Mouse (Mus musculus) left cerebral cortex, adult 2 months (tissue): ENCODE measurements around the gene Mvb12a. TPM values are rescaled to one million over a fixed set of nuclear protein-coding genes. Genes with fewer than 3 reads are reported as not detected.

ENCODE experiments used
- DNase-seq, 2 experiments: peaks; one replicate each; pipeline ENCODE4 v3.0.0; 2021 to 2022; ENCODE audit warnings: low spot score in 2 of 2, mixed read lengths in 1 of 2; ENCODE audit errors: extremely low spot score in 1 of 2
- H3K27ac ChIP-seq: fragments of 200-600 bp; 2 replicates; pipeline ENCODE4 v1.8.1; 2022
- H3K4me3 ChIP-seq: fragments of 200-600 bp; 2 replicates; pipeline ENCODE4 v1.8.1; 2022
- CTCF ChIP-seq: fragments of 200-600 bp; IDR thresholded peaks from 2 replicates; pipeline ENCODE4 v1.8.1; 2022; ENCODE audit warnings: antibody characterized with exemption, mild to moderate bottlenecking, moderate library complexity
- intact Hi-C: fragments of 180-260 bp; cut with DNase I; formaldehyde crosslinking; loops from one replicate; pipeline ENCODE4 v1.15.1; 2025
- total RNA-seq, 2 experiments: library from RNA; stranded (reverse); gene quantifications; 2 replicates each; pipeline ENCODE4 v1.2.3; 2021

Gene Mvb12a
- total RNA-seq, 2 experiments from 2014 or later, result 37.2 to 37.6 TPM

- intact Hi-C loops, result no loop called here
- Histone ChIP-seq H3K4me3 (peak overlapping the region; percentile 84), H3K27ac (peak overlapping the region; percentile 98)
- no peak for DNase-seq
- TF ChIP-seq CTCF, result no peak
Measured at GRCm38 (mm10) chr8:71568941-71569340, 26.2 kb downstream of the Mvb12a start.

- no peak; the same call in 1 of the 2 replicates for TF ChIP-seq CTCF
- peak overlapping the region; percentile 98 for H3K27ac ChIP-seq
- DNase-seq, result peak; percentile 84 to 85
- intact Hi-C loops, result loop anchor here (2.0 kb wide), 1 partner anchor 21 kb away; no protein-coding TSS in a partner anchor
- H3K4me3 ChIP-seq, result peak overlapping the region; percentile 84
Measured at GRCm38 (mm10) chr8:71569366-71570290, 26.9 kb downstream of the Mvb12a start.

- no peak; the same call in 1 of the 2 replicates for TF ChIP-seq CTCF
- intact Hi-C loops, result loop anchor here (2.0 kb wide), 1 partner anchor 20 kb away; no protein-coding TSS in a partner anchor
Measured at GRCm38 (mm10) chr8:71570291-71570954, 27.7 kb downstream of the Mvb12a start.

GRCm38 (mm10) chr8:71572077-71572476 lies 29.4 kb downstream of the Mvb12a start:
- TF ChIP-seq CTCF, result no peak; the same call in 1 of the 2 replicates
- intact Hi-C loops, result no loop called here
- Histone ChIP-seq H3K27ac (peak overlapping the region; percentile 58; the same call in 1 of the 2 replicates), H3K4me3 (peak overlapping the region; percentile 17; the same call in 1 of the 2 replicates)
- DNase-seq, result no peak

More at GRCm38 (mm10) chr8:71570291-71570954, 27.7 kb downstream of the Mvb12a start:
- H3K27ac ChIP-seq, result peak overlapping the region; percentile 98
- H3K4me3 ChIP-seq, result peak overlapping the region; percentile 84
- peak; percentile 93 to 94 for DNase-seq

DNA sequence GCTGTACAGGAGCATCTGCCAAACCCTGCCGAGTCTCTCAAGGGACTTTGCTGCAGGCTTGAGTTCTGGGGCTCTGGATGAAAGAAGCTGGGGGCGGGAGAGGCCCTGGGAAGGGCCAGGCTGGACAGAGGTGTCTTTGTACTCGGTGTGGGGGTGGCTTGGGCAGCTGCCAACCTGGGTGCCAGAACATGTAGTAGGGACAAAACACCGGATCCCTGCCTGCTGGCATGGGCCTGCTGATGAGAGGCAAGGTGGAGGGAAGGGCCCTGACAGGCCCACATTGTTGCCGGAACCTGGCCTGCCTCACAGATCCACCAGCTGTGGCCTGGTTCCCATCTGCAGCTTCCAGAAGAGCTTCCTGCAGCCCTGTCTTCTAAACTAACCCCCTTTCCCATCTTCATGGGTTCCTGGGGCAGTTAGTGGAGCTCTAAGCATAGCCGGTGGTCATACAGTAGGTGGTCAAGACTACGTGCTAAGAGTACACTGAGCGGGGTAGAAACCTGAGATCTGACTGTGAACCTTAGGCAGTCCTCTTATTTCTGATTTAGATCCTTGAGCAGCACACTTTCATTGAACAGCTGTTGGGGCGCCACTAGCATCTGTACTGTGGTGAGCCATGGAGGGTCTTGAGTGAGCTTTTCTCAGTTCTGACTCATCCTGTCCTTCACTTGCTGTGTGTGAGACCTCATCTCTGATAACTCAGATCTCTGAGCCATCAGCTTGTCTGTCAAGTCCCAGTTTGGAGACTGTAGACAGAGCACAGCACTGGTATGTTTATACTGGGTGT lies 30.3 kb downstream of the Mvb12a start:
- peak overlapping the region; percentile 19; the same call in 1 of the 2 replicates for H3K4me3 ChIP-seq
- intact Hi-C loops, result no loop called here

GRCm38 (mm10) chr8:71574426-71574825 lies 31.7 kb downstream of the Mvb12a start:
- DNase-seq, result no peak
- no peak overlapping the region for H3K4me3 ChIP-seq
- no peak for TF ChIP-seq CTCF
- H3K27ac ChIP-seq, result peak overlapping the region; percentile 21; the same call in 1 of the 2 replicates
- intact Hi-C loops, result no loop called here

More for the DNA sequence above, 30.3 kb downstream of the Mvb12a start:
- H3K27ac ChIP-seq, result peak overlapping the region; percentile 70
- DNase-seq, result peak; percentile 76 to 86
- TF ChIP-seq CTCF, result no peak

DNA sequence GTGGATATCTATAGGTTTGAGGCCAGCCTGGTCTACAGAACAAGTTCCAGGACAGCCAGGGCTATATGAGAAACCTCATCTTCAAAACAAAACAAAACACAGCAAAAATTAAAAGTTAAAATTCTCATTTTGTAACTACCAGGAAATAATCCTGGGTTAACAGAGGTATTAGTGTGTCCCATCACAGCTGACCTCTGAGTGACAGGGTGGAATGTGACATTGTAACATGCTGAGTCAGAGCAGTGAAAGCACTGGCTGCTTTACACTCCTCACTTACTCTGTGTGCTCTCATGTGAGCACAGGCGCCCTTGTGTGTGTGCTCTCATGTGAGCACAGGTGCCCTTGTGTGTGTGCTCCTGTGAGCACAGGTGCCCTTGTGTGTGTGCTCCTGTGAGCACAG lies 32.3 kb downstream of the Mvb12a start:
- intact Hi-C loops, result no loop called here
- no peak for TF ChIP-seq CTCF
- no peak for DNase-seq
- Histone ChIP-seq H3K4me3 (no peak overlapping the region), H3K27ac (no peak overlapping the region)

- intact Hi-C loops, result no loop called here
- no peak overlapping the region for H3K4me3 ChIP-seq
- no peak overlapping the region for H3K27ac ChIP-seq
- TF ChIP-seq CTCF, result no peak
- DNase-seq, result no peak
Measured at GRCm38 (mm10) chr8:71577856-71578387, 35.2 kb downstream of the Mvb12a start.

DNA sequence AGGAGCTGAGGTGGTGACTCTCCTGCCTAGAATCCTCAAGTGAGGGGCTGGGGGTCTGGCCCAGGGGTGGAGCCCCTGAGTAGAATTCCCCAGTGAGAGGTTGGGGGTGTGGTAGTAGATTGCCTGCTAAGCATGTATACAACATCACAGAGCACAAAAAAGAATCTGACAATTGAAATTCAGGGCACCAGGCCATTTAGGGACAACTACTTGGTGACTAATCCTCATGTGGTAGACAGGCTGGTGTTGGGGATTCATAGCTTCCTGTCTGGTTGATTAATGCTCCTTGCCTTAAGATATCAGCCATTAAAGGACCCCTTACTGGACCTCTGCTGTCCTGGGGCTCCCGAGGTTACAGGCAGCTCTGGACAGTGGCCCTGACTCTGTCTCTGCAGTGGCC lies 36.3 kb downstream of the Mvb12a start:
- Histone ChIP-seq H3K4me3 (no peak overlapping the region), H3K27ac (no peak overlapping the region)
- intact Hi-C loops, result no loop called here
- TF ChIP-seq CTCF, result no peak
- DNase-seq, result no peak

- intact Hi-C loops, result no loop called here
- H3K4me3 ChIP-seq, result no peak overlapping the region
- no peak for TF ChIP-seq CTCF
- no peak overlapping the region for H3K27ac ChIP-seq
- no peak for DNase-seq
Measured at GRCm38 (mm10) chr8:71579476-71579875, 36.8 kb downstream of the Mvb12a start.

- intact Hi-C loops, result no loop called here
- no peak for DNase-seq
- TF ChIP-seq CTCF, result no peak
- Histone ChIP-seq H3K27ac (no peak overlapping the region), H3K4me3 (no peak overlapping the region)
Measured at GRCm38 (mm10) chr8:71580201-71580600, 37.5 kb downstream of the Mvb12a start.
